Mouse (Mus musculus) thymus, adult 18-20 months (tissue): ENCODE results near the gene Prkci.

Experiments used
- DNase-seq, 2 experiments: peaks; one replicate each; pipeline ENCODE4 v3.0.0; 2022; ENCODE audit warnings: mixed read lengths in 2 of 2

Prkci gene

GRCm38 (mm10) chr3:31050375-31050774 lies 54.8 kb downstream of the Prkci start:
- DNase-seq = no peak

- no peak for DNase-seq
These were observed 56.2 kb downstream of the Prkci start for GRCm38 (mm10) chr3:31051730-31052129.

GRCm38 (mm10) chr3:31053191-31053590 lies 57.6 kb downstream of the Prkci start:
- DNase-seq = no peak

GRCm38 (mm10) chr3:31054888-31055287 lies 59.3 kb downstream of the Prkci start:
- no peak for DNase-seq

GRCm38 (mm10) chr3:31056047-31056650 lies 60.6 kb downstream of the Prkci start:
- peak; percentile 17 to 30 for DNase-seq

- peak; percentile 22 to 71 for DNase-seq
These were observed 61.4 kb downstream of the Prkci start for GRCm38 (mm10) chr3:31056651-31057627.

- DNase-seq = no peak
These were observed 65.2 kb downstream of the Prkci start for GRCm38 (mm10) chr3:31060745-31061102.

GRCm38 (mm10) chr3:31061103-31061785 lies 65.7 kb downstream of the Prkci start:
- peak; percentile 18 to 42 for DNase-seq

- DNase-seq = peak; percentile 33 to 58
These were observed 66.2 kb downstream of the Prkci start for GRCm38 (mm10) chr3:31061786-31062120.

GRCm38 (mm10) chr3:31062325-31062724 lies 66.8 kb downstream of the Prkci start:
- no peak for DNase-seq

- no peak for DNase-seq
These were observed 72.9 kb downstream of the Prkci start for GRCm38 (mm10) chr3:31068482-31068881.

GRCm38 (mm10) chr3:31071804-31072203 lies 76.3 kb downstream of the Prkci start:
- no peak for DNase-seq

- DNase-seq = no peak
These were observed 80.3 kb downstream of the Prkci start for GRCm38 (mm10) chr3:31075808-31076207.

- DNase-seq = no peak
These were observed 81.6 kb downstream of the Prkci start for GRCm38 (mm10) chr3:31077068-31077703.

GRCm38 (mm10) chr3:31079450-31079849 lies 83.9 kb downstream of the Prkci start:
- no peak for DNase-seq

GRCm38 (mm10) chr3:31080791-31081502 lies 85.4 kb downstream of the Prkci start:
- DNase-seq = no peak

GRCm38 (mm10) chr3:31082838-31083506 lies 87.4 kb downstream of the Prkci start:
- DNase-seq = peak; percentile 44 to 65

GRCm38 (mm10) chr3:31083507-31084245 lies 88.1 kb downstream of the Prkci start:
- peak in 1 of 2 experiments; percentile 15 for DNase-seq

GRCm38 (mm10) chr3:31085000-31085399 lies 89.5 kb downstream of the Prkci start:
- DNase-seq = no peak

GRCm38 (mm10) chr3:31088789-31089775 lies 93.5 kb downstream of the Prkci start:
- no peak for DNase-seq
